8 mouse cellular contexts compared by ENCODE assay signal in the genomic region with DNA sequence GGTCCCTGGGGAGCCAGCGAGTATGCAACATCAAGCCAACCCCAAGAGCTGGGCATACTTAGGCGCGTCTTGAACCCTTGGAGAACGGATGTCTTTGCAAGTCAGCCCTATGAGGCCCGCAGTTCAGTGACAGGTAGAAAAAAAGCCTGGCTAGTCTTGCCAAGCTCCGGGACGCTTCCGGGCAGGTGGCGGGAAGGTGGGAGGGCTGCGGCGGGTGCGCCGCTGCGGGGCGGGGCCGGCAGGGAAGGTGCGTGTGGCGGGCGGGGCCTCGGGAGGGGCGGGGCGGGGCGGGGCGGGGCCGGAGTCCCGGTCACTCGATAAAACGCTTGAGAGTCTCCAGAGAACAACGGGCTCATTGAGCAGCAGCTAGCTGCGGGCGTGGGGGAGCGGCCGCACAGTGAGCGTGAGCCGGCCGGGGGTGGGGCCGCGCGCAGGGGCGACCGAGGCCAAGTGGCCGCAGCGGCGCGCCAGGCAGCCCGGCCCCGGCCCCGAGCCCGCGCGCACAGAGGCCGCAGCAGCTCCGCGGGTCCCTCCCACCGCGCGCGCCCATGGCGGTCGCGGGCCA. TPM values are rescaled to one million over a fixed set of nuclear protein-coding genes. Genes with fewer than 3 reads are reported as not detected.
DNase-seq lines count a peak whose midpoint lies in the region; ATAC-seq and TF ChIP-seq lines count a peak whose summit lies in the region.

No protein-coding gene starts in this region.

- intact Hi-C loops in heart, postnatal 10 days (cut with DNase I): loop anchor here (2.0 to 5.0 kb wide), 2 partner anchors 26 to 34 kb away; no protein-coding TSS in a partner anchor

- peak overlapping the region; percentile 89 for H3K9ac ChIP-seq in forebrain, embryonic 11.5 days (ENCODE audit: low read length)
- peak overlapping the region; percentile 70 for H3K9ac ChIP-seq in neural tube, embryonic 13.5 days

- no peak for ATAC-seq in G1E (ENCODE audit: extremely low read depth, insufficient number of reproducible peaks, low FRiP score, poor library complexity, severe bottlenecking)
- peak; percentile 94 for ATAC-seq in forebrain, embryonic 11.5 days (replicated peaks; ENCODE audit: low FRiP score)
- peak; percentile 91 for ATAC-seq in neural tube, embryonic 13.5 days (ENCODE audit: low read depth)

- peak overlapping the region; percentile 63; the same call in 1 of the 2 replicates for H3K4me3 ChIP-seq in G1E (ENCODE audit: low read depth, low read length)
- H3K4me3 ChIP-seq in forebrain, embryonic 11.5 days (ENCODE audit: low read depth, low read length): peak overlapping the region; percentile 76
- peak overlapping the region; percentile 81 for H3K4me3 ChIP-seq in lung, adult 2 months (replicated peaks; ENCODE audit: extremely low read depth, low read depth, low read length)
- H3K4me3 ChIP-seq in neural tube, embryonic 13.5 days: peak overlapping the region; percentile 57

- TF ChIP-seq POLR2A in lung, adult 2 months (IDR thresholded peaks at IDR 0.05; ENCODE audit: borderline replicate concordance, extremely low read depth, low read depth, low read length): peak; percentile 80; the same call in 1 of the 2 replicates

- peaks cover 27% of the 10 kb centered on the region for H3K27me3 ChIP-seq in G1E (ENCODE audit: insufficient read depth, low read length)
- H3K27me3 ChIP-seq in forebrain, embryonic 11.5 days (ENCODE audit: control insufficient read depth, insufficient read depth, low read length): no peaks in the 10 kb centered on the region
- H3K27me3 ChIP-seq in neural tube, embryonic 13.5 days: peaks cover 16% of the 10 kb centered on the region

- H3K4me1 ChIP-seq in G1E (ENCODE audit: insufficient read depth, low read depth, low read length): peaks cover 9% of the 10 kb centered on the region
- peaks cover 7% of the 10 kb centered on the region; the same call in 1 of the 2 replicates for H3K4me1 ChIP-seq in forebrain, embryonic 11.5 days (replicated peaks; ENCODE audit: control insufficient read depth, insufficient read depth, low read length)
- peaks cover 5% of the 10 kb centered on the region; the same call in 1 of the 2 replicates for H3K4me1 ChIP-seq in lung, adult 2 months (ENCODE audit: control insufficient read depth, insufficient read depth, low read length)
- H3K4me1 ChIP-seq in neural tube, embryonic 13.5 days (replicated peaks): peaks cover 21% of the 10 kb centered on the region

- TF ChIP-seq CTCF in G1E (IDR thresholded peaks at IDR 0.05; ENCODE audit: low read depth, low read length): no peak
- no peak for TF ChIP-seq CTCF in lung, adult 2 months (IDR thresholded peaks at IDR 0.05; ENCODE audit: insufficient read depth, low read length)

- peak overlapping the region; percentile 94 for H3K4me2 ChIP-seq in forebrain, embryonic 11.5 days (ENCODE audit: low read depth, low read length, severe bottlenecking)
- peak overlapping the region; percentile 94 for H3K4me2 ChIP-seq in neural tube, embryonic 13.5 days

- peak; percentile 8 for DNase-seq in G1E (ENCODE audit: low spot score)
- DNase-seq in c-Kit-positive CD71-positive TER-119-positive erythroid progenitor cells, embryonic 14.5 days (ENCODE audit: low spot score): peak; percentile 24
- DNase-seq in forebrain, embryonic 11.5 days (ENCODE audit: low spot score): peak; percentile 90
- DNase-seq in heart, postnatal 10 days: peak; percentile 71 to 73
- peak; percentile 78 to 90 for DNase-seq in kidney, postnatal 25 days
- peak; percentile 63 for DNase-seq in lung, adult 2 months
- peak; percentile 81 for DNase-seq in testis, postnatal 10 days (ENCODE audit: low spot score)

- under 1% methylated on average over 53 of the region's 61 CpGs for WGBS in forebrain, embryonic 11.5 days
- WGBS in lung, adult 2 months: 3% methylated on average over 50 of the region's 61 CpGs
- under 1% methylated on average over 59 of the region's 61 CpGs for WGBS in neural tube, embryonic 13.5 days

- H3K36me3 ChIP-seq in G1E (replicated peaks): no peaks in the 10 kb centered on the region
- no peaks in the 10 kb centered on the region for H3K36me3 ChIP-seq in forebrain, embryonic 11.5 days (ENCODE audit: control insufficient read depth, insufficient read depth, low read length)
- no peaks in the 10 kb centered on the region for H3K36me3 ChIP-seq in neural tube, embryonic 13.5 days

- H3K27ac ChIP-seq in forebrain, embryonic 11.5 days (ENCODE audit: low read depth, low read length): peak overlapping the region; percentile 74
- peak overlapping the region; percentile 42 for H3K27ac ChIP-seq in neural tube, embryonic 13.5 days (replicated peaks)

- no peaks in the 10 kb centered on the region for H3K9me3 ChIP-seq in G1E (replicated peaks)
- H3K9me3 ChIP-seq in forebrain, embryonic 11.5 days (ENCODE audit: control insufficient read depth, low read length): no peaks in the 10 kb centered on the region
- no peaks in the 10 kb centered on the region for H3K9me3 ChIP-seq in neural tube, embryonic 13.5 days

RNA-seq across cellular contexts. Expression of a gene that starts 41.3 kb away (rescaled TPM):
- total RNA-seq in G1E (2014; fragmentation: Nextera tagmentation): 2.6 TPM in 2 replicates
- 0.58 and 1.1 TPM in 2 replicates for total RNA-seq in G1E (2017)
- polyA plus RNA-seq in G1E (2012): 0.22 and 0.38 TPM in 2 replicates
- 54.2 and 59.5 TPM in 2 replicates for polyA plus RNA-seq in forebrain, embryonic 11.5 days (2014; fragmentation: Nextera tagmentation; extraction: Ambion mirVana)
- 10 to 100 TPM; 95.3 to 98.2 TPM for total RNA-seq in heart, postnatal 10 days (2021)
- polyA plus RNA-seq in lung, adult 2 months (2012; rRNA removed): 45.2 and 47.3 TPM in 2 replicates
- polyA plus RNA-seq in neural tube, embryonic 13.5 days (2015; fragmentation: Nextera tagmentation; extraction: Ambion mirVana): 24.6 and 26.3 TPM in 2 replicates

Comparison
In these comparisons a context has a peak if more than half of its experiments do, and no peak if none do; other contexts are left out.
1. DNase-seq: peak in every context shown above with its lines; median percentile 90 in forebrain, embryonic 11.5 days; 84 in kidney, postnatal 25 days; 81 in testis, postnatal 10 days; 72 in heart, postnatal 10 days; 63 in lung, adult 2 months; 24 in c-Kit-positive CD71-positive TER-119-positive erythroid progenitor cells, embryonic 14.5 days; 8 in G1E.
2. RNA of a gene that starts 41.3 kb away (polyA plus RNA-seq): 54.2 to 59.5 TPM in forebrain, embryonic 11.5 days, 45.2 to 47.3 TPM in lung, adult 2 months and 24.6 to 26.3 TPM in neural tube, embryonic 13.5 days; 0.22 to 0.38 TPM in G1E; every median in the first group is over 10 times any median in the second.
3. Peak in every context shown above with its lines, with median percentiles within 50 percentile points of each other: H3K4me3 ChIP-seq.